Mouse (Mus musculus): ENCODE measurements around the gene Sort1. TPM values are rescaled to one million over a fixed set of nuclear protein-coding genes. Genes with fewer than 3 reads are reported as not detected.

The Sort1 gene
- polyA plus RNA-seq, 1 experiment from 2014 or later: 9.4 TPM

DNA sequence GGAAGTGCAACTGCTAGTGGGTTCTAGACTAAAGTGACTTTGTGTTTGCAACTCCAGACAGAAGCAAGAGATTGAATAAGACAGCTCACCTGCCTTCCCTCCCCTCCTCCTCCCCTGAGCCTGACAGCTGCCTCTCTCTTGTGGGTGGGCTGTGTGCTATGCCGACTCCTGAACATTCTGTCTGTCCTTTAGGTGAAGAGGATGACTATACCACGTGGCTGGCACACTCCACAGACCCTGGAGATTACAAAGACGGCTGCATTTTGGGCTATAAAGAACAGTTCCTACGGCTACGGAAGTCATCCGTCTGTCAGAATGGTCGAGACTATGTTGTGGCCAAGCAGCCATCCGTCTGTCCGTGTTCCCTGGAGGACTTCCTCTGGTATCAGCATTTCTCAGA, 64.5 kb downstream of the Sort1 start:
- 78% methylated on average over 9 of the region's 9 CpGs for WGBS
- no peak for ATAC-seq
- no peaks in the 10 kb centered on the region for H3K4me1 ChIP-seq (replicated peaks)
- H3K4me3 ChIP-seq (replicated peaks): no peak overlapping the region
- H3K27me3 ChIP-seq (replicated peaks): no peaks in the 10 kb centered on the region
- no peak overlapping the region for H3K9ac ChIP-seq
- no peaks in the 10 kb centered on the region for H3K9me3 ChIP-seq
- no peak overlapping the region for H3K27ac ChIP-seq
- H3K36me3 ChIP-seq: peaks cover 3% of the 10 kb centered on the region; the same call in 1 of the 2 replicates
- H3K4me2 ChIP-seq (replicated peaks): no peak overlapping the region

DNA sequence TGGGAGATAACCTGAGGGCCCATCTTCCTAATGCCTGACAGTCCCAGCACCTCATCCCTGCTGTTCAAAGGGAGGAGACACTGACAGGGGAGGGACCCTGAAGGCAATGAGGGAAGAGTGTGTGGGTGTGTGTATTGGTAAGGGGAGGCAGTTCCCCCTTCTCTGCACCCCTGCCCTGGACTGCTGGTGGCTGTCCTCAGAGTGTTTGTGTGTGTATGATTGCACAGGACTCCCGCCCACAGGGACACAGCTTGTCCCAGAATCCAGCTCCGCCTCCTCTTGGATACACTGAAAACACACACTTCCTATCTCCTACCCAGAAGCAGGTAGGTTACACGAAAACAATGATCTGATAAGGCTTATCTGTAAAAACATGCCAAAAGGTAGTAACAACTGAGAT, 71.4 kb downstream of the Sort1 start:
- ATAC-seq: no peak
- no peaks in the 10 kb centered on the region for H3K9me3 ChIP-seq
- H3K27ac ChIP-seq: no peak overlapping the region
- H3K27me3 ChIP-seq (replicated peaks): no peaks in the 10 kb centered on the region
- H3K4me3 ChIP-seq (replicated peaks): no peak overlapping the region
- no peak overlapping the region for H3K4me2 ChIP-seq (replicated peaks)
- H3K9ac ChIP-seq: no peak overlapping the region
- no peaks in the 10 kb centered on the region for H3K4me1 ChIP-seq (replicated peaks)
- 88% methylated on average over 3 of the region's 3 CpGs for WGBS
- peaks cover 6% of the 10 kb centered on the region; the same call in 1 of the 2 replicates for H3K36me3 ChIP-seq

DNA sequence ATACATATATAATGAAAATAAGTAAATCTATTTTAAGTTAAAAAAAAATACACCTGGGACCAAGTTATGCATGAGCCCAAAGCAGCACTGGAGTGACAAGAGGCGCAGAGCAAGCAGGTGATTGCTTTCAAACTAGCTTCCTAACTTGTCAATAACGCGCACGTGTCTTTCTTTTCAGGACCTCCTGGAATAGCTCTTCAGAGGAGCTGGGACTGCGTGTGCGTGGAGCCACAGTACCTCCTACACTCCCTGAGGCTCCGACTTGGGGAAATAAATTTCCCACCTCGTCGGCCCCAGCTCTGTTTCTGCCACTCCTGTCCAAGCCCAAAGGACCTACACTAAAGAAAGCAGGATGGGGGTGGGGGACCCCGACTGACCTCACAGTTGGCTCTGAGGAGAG, 73.2 kb downstream of the Sort1 start:
- ATAC-seq: no peak
- Histone ChIP-seq H3K4me1 (replicated peaks) (peaks cover 4% of the 10 kb centered on the region), H3K9me3 (no peaks in the 10 kb centered on the region), H3K27me3 (replicated peaks) (no peaks in the 10 kb centered on the region), H3K4me3 (replicated peaks) (no peak overlapping the region), H3K36me3 (peaks cover 6% of the 10 kb centered on the region; the same call in 1 of the 2 replicates), H3K9ac (no peak overlapping the region), H3K27ac (no peak overlapping the region), H3K4me2 (replicated peaks) (no peak overlapping the region)
- 86% methylated on average over 10 of the region's 10 CpGs for WGBS

DNA sequence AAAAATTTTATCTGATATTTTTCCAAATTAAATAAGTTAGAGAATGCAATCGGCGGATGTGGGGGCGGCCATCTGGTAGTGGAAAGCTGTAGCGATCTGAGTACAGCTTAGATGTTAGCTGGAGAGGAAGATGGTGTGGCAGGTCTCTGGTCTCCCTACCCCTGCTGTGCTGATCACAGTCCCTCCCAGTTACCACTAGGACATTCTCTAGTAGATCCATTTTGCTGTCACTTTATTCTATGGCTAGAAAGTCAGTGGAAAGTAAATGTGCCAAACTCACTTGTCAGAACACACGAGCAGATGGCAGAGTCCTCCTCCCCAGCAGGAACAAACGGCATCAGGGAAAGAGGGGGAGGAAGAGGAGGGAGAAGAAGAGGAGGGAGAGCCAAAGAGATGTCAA, 74.6 kb downstream of the Sort1 start:
- H3K4me2 ChIP-seq (replicated peaks): no peak overlapping the region
- 77% methylated on average over 6 of the region's 6 CpGs for WGBS
- H3K4me1 ChIP-seq (replicated peaks): peaks cover 4% of the 10 kb centered on the region
- H3K9me3 ChIP-seq: no peaks in the 10 kb centered on the region
- H3K36me3 ChIP-seq: 0 out of 2 replicates have a peak, but pooled peaks cover 6% of the 10 kb centered on the region
- no peak overlapping the region for H3K27ac ChIP-seq
- no peak overlapping the region for H3K4me3 ChIP-seq (replicated peaks)
- no peaks in the 10 kb centered on the region for H3K27me3 ChIP-seq (replicated peaks)
- ATAC-seq: no peak
- H3K9ac ChIP-seq: no peak overlapping the region

DNA sequence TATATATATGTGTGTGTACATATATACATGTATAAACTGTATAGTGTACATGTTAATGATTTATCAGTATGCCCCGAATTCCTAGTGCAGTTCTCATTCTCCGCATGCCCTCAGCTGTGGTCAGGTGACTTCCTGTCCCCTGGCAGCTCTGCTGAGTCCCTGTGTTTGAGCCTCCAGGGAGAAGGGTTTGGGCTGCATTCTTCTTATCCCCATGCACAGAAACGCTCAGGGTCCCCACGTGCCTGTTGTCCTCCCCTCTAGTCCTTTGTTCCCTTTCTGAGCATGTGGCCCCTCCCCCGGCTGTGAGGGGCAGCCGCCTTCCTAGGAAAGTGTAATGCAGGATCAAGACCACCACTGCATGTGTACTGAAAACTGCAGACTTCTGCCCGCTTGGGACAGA, 77.0 kb downstream of the Sort1 start:
- Histone ChIP-seq H3K9me3 (no peaks in the 10 kb centered on the region), H3K27ac (no peak overlapping the region), H3K4me1 (replicated peaks) (peaks cover 7% of the 10 kb centered on the region), H3K9ac (no peak overlapping the region), H3K36me3 (no peaks in the 10 kb centered on the region), H3K4me3 (replicated peaks) (no peak overlapping the region), H3K4me2 (replicated peaks) (no peak overlapping the region), H3K27me3 (replicated peaks) (no peaks in the 10 kb centered on the region)
- no peak for ATAC-seq
- WGBS: 19% methylated on average over 7 of the region's 7 CpGs

DNA sequence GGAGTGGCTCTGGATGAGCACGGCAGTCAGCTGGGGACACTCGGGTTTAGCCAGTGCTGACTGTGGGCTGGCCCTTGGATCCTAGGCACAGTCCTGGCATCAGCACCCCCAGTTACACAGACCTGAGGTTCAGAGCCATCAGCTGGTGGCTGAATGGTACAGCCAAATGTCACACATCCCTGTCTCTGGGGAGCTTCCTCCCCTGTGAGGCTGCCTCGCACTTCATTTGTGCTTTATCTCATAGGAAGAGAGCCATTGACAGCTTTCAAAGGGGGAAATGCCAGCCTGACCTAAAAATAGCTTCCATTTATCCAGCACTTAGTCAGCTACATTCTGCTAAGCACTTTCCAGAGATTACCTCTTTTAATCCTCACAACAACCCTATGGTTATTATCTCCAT, 79.7 kb downstream of the Sort1 start:
- H3K4me3 ChIP-seq (replicated peaks): no peak overlapping the region
- no peak overlapping the region for H3K4me2 ChIP-seq (replicated peaks)
- no peaks in the 10 kb centered on the region for H3K36me3 ChIP-seq
- H3K27me3 ChIP-seq (replicated peaks): no peaks in the 10 kb centered on the region
- no peak overlapping the region for H3K9ac ChIP-seq
- no peaks in the 10 kb centered on the region for H3K9me3 ChIP-seq
- H3K27ac ChIP-seq: no peak overlapping the region
- 77% methylated on average over 3 of the region's 3 CpGs for whole genome bisulfite sequencing
- no peak for ATAC-seq
- peaks cover 11% of the 10 kb centered on the region for H3K4me1 ChIP-seq (replicated peaks)

DNA sequence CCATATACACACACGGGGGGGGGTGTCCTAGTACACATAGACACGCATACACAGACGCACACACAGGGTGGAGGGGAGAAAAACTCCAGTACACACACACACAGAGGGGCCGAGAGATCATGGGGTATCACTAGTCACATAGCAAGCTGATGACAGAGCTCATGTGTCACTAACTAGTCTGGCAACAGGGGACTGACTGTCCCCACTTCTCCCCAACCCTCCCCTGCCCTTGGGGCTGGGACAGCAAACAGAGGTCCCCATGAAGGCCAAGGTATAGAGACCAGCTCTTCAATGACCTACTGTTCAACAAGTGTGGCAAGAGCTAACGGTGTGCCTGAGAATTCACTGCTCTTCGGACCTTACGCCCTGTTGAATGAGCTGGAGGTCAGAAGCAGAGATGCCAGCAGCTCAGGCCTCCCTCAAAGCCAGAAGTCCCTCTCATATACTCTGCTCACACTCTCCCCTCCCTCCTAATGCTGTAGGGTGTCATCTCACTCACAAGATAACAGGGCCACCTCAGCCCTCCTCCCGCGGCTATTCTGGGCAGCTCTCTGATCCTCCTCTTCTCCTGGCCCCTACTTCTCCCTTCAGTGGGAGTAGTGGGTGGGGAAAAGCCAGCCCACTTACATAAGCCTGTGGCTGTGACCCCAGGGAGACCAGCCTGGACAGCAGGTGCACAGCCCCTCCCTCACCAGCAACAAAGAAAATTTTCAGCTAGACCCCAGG, 80.6 kb downstream of the Sort1 start, which contains the start of gene Mybphl:
Mybphl (plus strand) TSS at position 642 of the 726 bp plus-strand sequence.
- H3K27me3 ChIP-seq (replicated peaks): no peaks in the 10 kb centered on the region
- H3K9me3 ChIP-seq: no peaks in the 10 kb centered on the region
- H3K27ac ChIP-seq: no peak within 1 kb of the TSS
- H3K9ac ChIP-seq: no peak within 1 kb of the TSS
- H3K4me3 ChIP-seq (replicated peaks): no peak within 1 kb of the TSS
- H3K4me2 ChIP-seq (replicated peaks): no peak within 1 kb of the TSS
- no peaks in the 10 kb centered on the region for H3K36me3 ChIP-seq
- H3K4me1 ChIP-seq (replicated peaks): peaks cover 11% of the 10 kb centered on the region
- ATAC-seq: no peak
- 65% methylated on average over 9 of the region's 9 CpGs for WGBS

DNA sequence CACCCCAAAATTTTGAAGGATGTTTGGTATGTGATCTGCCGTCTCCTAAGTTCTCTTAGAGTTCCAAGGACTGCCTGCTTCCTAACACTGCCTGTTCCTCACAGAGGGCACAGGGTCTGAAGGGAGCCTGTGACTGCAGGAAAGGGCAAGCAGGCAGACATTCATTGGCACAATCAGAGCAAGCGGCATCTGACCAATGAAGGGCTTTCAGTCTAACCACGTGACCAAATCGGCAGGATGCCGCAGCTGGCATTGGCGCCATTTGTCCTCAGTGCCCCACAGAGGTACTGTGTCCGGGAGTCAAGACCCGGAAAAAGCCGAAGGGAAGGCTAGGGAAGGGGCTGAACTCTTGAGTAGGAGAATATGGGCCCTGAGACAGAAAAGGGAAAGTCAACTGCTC, 83.3 kb downstream of the Sort1 start:
- H3K9me3 ChIP-seq: no peaks in the 10 kb centered on the region
- no peak overlapping the region for H3K9ac ChIP-seq
- no peaks in the 10 kb centered on the region for H3K27me3 ChIP-seq (replicated peaks)
- H3K27ac ChIP-seq: no peak overlapping the region
- peaks cover 7% of the 10 kb centered on the region; the same call in 1 of the 2 replicates for H3K4me1 ChIP-seq (replicated peaks)
- no peak overlapping the region for H3K4me3 ChIP-seq (replicated peaks)
- H3K36me3 ChIP-seq: no peaks in the 10 kb centered on the region
- WGBS: 58% methylated on average over 9 of the region's 9 CpGs
- H3K4me2 ChIP-seq (replicated peaks): no peak overlapping the region; the same call in 1 of the 2 replicates
- ATAC-seq: no peak

DNA sequence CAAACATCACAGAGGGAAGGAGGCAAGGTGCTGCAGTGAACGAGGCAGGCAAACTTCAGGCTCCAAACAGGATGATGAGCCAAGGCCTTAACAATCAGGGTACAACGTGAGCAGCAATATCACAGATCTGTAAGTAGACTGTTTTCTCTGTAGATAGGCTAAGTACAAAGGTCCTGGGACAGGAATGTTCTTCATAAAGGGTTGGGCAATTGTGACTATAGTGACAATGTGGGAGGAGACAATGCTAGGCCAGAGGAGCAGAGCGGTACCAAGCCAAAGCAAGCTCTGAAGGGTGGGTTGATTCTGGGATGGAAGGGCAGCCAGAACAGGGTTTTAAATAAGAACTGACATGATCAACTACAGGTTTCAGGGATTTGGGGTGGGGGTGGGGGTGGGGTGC, 83.9 kb downstream of the Sort1 start:
- Histone ChIP-seq H3K36me3 (no peaks in the 10 kb centered on the region), H3K9ac (no peak overlapping the region), H3K9me3 (no peaks in the 10 kb centered on the region), H3K4me1 (replicated peaks) (peaks cover 7% of the 10 kb centered on the region; the same call in 1 of the 2 replicates), H3K27ac (no peak overlapping the region), H3K4me3 (replicated peaks) (no peak overlapping the region), H3K4me2 (replicated peaks) (no peak overlapping the region), H3K27me3 (replicated peaks) (no peaks in the 10 kb centered on the region)
- WGBS: 69% methylated on average over 3 of the region's 3 CpGs
- peak; percentile 86 for ATAC-seq

DNA sequence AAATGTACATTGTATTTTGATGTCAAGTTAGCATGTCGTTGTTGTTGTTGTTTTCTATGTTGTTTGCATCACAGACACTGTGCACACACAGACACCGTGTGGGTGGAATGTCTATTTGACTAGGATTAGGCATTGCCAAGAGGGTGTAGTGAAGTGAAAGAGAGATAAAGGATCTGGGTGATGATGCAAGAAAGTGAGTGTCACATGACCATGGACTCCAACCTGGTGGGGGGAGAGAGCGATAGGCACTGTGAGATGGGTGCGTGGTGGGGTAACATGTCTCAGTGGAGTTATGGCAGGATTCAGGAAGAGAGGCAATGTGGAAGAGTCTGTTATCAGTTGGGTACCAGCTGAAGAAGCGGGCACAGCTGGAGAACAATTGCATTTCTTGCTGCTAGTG, 84.8 kb downstream of the Sort1 start:
- Histone ChIP-seq H3K27me3 (replicated peaks) (no peaks in the 10 kb centered on the region), H3K27ac (no peak overlapping the region), H3K4me1 (replicated peaks) (peaks cover 7% of the 10 kb centered on the region; the same call in 1 of the 2 replicates), H3K4me2 (replicated peaks) (no peak overlapping the region), H3K9me3 (no peaks in the 10 kb centered on the region), H3K36me3 (no peaks in the 10 kb centered on the region), H3K9ac (no peak overlapping the region), H3K4me3 (replicated peaks) (no peak overlapping the region)
- peak; percentile 12; the same call in 1 of the 2 replicates for ATAC-seq
- 76% methylated on average over 5 of the region's 5 CpGs for WGBS

DNA sequence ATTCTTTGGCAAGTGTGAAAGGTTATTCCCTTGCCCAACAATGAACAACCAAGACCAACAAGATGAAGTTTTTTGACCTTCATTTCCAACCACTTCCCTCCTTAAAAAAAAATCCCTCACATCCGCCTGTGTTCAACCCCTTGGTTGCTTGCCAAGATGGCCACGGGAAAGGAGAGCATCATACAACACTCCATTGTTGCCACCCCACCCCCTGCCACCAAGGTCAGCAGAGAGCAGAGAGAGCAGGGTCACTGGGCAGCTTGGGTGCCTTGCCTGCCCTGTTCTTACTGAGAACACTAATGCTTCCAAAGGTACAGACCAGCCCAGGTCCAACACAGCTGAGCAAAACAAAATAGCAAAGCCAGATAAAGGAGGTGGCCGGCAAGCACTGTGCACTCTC, 88.4 kb downstream of the Sort1 start:
- H3K36me3 ChIP-seq: no peaks in the 10 kb centered on the region
- no peak for ATAC-seq
- H3K9me3 ChIP-seq: no peaks in the 10 kb centered on the region
- H3K9ac ChIP-seq: no peak overlapping the region
- WGBS: 50% methylated on average over 3 of the region's 3 CpGs
- H3K4me3 ChIP-seq (replicated peaks): no peak overlapping the region
- H3K27ac ChIP-seq: no peak overlapping the region
- peaks cover 2% of the 10 kb centered on the region; the same call in 1 of the 2 replicates for H3K4me1 ChIP-seq (replicated peaks)
- no peak overlapping the region for H3K4me2 ChIP-seq (replicated peaks)
- no peaks in the 10 kb centered on the region for H3K27me3 ChIP-seq (replicated peaks)

DNA sequence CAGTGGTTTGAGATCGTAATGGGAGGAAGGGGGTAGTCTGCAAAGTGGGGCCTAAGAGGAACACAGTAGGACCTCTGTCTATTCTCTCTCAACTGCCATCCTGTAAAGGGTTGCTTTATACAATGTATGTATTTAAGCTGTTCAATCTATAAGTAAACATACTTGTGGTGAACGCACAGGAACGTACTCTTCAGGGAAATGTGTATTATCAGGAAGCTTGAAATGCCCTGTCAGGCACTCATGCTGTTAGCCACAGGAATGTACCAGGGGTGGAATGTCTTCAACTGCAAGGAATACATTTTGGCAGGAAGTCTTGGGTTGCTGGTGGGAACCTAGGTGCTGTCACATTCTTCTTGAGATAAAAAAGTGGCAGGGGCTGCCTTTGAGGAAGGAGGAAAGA, 88.8 kb downstream of the Sort1 start:
- no peaks in the 10 kb centered on the region for H3K27me3 ChIP-seq (replicated peaks)
- no peak overlapping the region for H3K4me2 ChIP-seq (replicated peaks)
- no peak overlapping the region for H3K4me3 ChIP-seq (replicated peaks)
- WGBS: 41% methylated on average over 3 of the region's 3 CpGs
- H3K36me3 ChIP-seq: no peaks in the 10 kb centered on the region
- ATAC-seq: no peak
- H3K4me1 ChIP-seq (replicated peaks): no peaks in the 10 kb centered on the region
- no peaks in the 10 kb centered on the region for H3K9me3 ChIP-seq
- H3K9ac ChIP-seq: no peak overlapping the region
- H3K27ac ChIP-seq: no peak overlapping the region

All from intestine, embryonic 15.5 days (tissue).